Comparison of ENCODE assay signal across 21 mouse cellular contexts in genomic region chr12:79827735-79828134, GRCm38 (mm10).
DNase-seq lines count a peak whose midpoint lies in the region; ATAC-seq and TF ChIP-seq lines count a peak whose summit lies in the region.
"Had no signal": no experiment of that assay in that cellular context is flagged by ENCODE, and none has a peak within 500 bp of the region (broad histone marks: within the 10 kb centered on the region; RNA-seq: fewer than 3 reads in every experiment).

No protein-coding gene starts in this region.

- TF ChIP-seq CTCF in hindbrain, postnatal 0 days (IDR thresholded peaks at IDR 0.05; ENCODE audit: low read depth): no peak

- WGBS in hindbrain, embryonic 12.5 days: 63% methylated on average over 4 of the region's 4 CpGs
- 65% methylated on average over 4 of the region's 4 CpGs for WGBS in hindbrain, postnatal 0 days
- 75% methylated on average over 4 of the region's 4 CpGs for WGBS in midbrain, embryonic 10.5 days
- WGBS in midbrain, embryonic 15.5 days: 64% methylated on average over 4 of the region's 4 CpGs

- DNase-seq in heart, adult 18-20 months: peak; percentile 33 to 46
- DNase-seq in heart, postnatal 4 days: no peak
- DNase-seq in hindbrain, postnatal 0 days (ENCODE audit: low spot score): no peak
- no peak for DNase-seq in midbrain, embryonic 10.5 days (ENCODE audit: low spot score)
- DNase-seq in adrenal gland, adult 18-20 months (ENCODE audit: low spot score in 2 of 2): no peak
- DNase-seq: adrenal gland, postnatal 25 days; cerebellum, adult 11 months; cerebellum, postnatal 10 days; forebrain, postnatal 0 days; lung, adult 2 months; right cerebral cortex, postnatal 4 days; thymus, postnatal 14 days had no signal

- H3K4me1 ChIP-seq in hindbrain, embryonic 12.5 days: peaks cover 22% of the 10 kb centered on the region
- H3K4me1 ChIP-seq in hindbrain, postnatal 0 days (ENCODE audit: insufficient read depth, low read length): no peaks in the 10 kb centered on the region
- peaks cover 50% of the 10 kb centered on the region for H3K4me1 ChIP-seq in midbrain, embryonic 10.5 days
- H3K4me1 ChIP-seq in midbrain, embryonic 15.5 days: no peaks in the 10 kb centered on the region

- no peaks in the 10 kb centered on the region for H3K36me3 ChIP-seq in hindbrain, embryonic 12.5 days
- no peaks in the 10 kb centered on the region for H3K36me3 ChIP-seq in hindbrain, postnatal 0 days (ENCODE audit: insufficient read depth, low read length)
- H3K36me3 ChIP-seq in midbrain, embryonic 10.5 days: no peaks in the 10 kb centered on the region
- H3K36me3 ChIP-seq in midbrain, embryonic 15.5 days (replicated peaks): no peaks in the 10 kb centered on the region
- H3K36me3 ChIP-seq: embryonic facial prominence, embryonic 13.5 days; G1E; limb, embryonic 12.5 days; liver, embryonic 12.5 days had no signal

- no peak overlapping the region for H3K4me2 ChIP-seq in hindbrain, embryonic 12.5 days (replicated peaks)
- H3K4me2 ChIP-seq in hindbrain, postnatal 0 days (ENCODE audit: low read depth, low read length): no peak overlapping the region
- no peak overlapping the region for H3K4me2 ChIP-seq in midbrain, embryonic 15.5 days
- H3K4me2 ChIP-seq: embryonic facial prominence, embryonic 13.5 days; limb, embryonic 12.5 days; liver, embryonic 12.5 days had no signal

- no peak overlapping the region for H3K4me3 ChIP-seq in hindbrain, embryonic 12.5 days
- no peak overlapping the region for H3K4me3 ChIP-seq in hindbrain, postnatal 0 days (ENCODE audit: low read length)
- H3K4me3 ChIP-seq in midbrain, embryonic 10.5 days: no peak overlapping the region
- H3K4me3 ChIP-seq in midbrain, embryonic 15.5 days: no peak overlapping the region
- H3K4me3 ChIP-seq: embryonic facial prominence, embryonic 13.5 days; limb, embryonic 12.5 days; liver, embryonic 12.5 days had no signal

- H3K9me3 ChIP-seq in hindbrain, embryonic 12.5 days (replicated peaks): no peaks in the 10 kb centered on the region
- H3K9me3 ChIP-seq in hindbrain, postnatal 0 days (ENCODE audit: low read length): no peaks in the 10 kb centered on the region
- H3K9me3 ChIP-seq in midbrain, embryonic 10.5 days (replicated peaks): no peaks in the 10 kb centered on the region
- H3K9me3 ChIP-seq in midbrain, embryonic 15.5 days: no peaks in the 10 kb centered on the region
- H3K9me3 ChIP-seq: embryonic facial prominence, embryonic 13.5 days; G1E; limb, embryonic 12.5 days; liver, embryonic 12.5 days had no signal

- peaks cover 4% of the 10 kb centered on the region; the same call in 1 of the 2 replicates for H3K27me3 ChIP-seq in hindbrain, embryonic 12.5 days
- no peaks in the 10 kb centered on the region for H3K27me3 ChIP-seq in hindbrain, postnatal 0 days (ENCODE audit: insufficient read depth, low read length)
- H3K27me3 ChIP-seq in midbrain, embryonic 10.5 days (ENCODE audit: low read depth, poor library complexity, severe bottlenecking): no peaks in the 10 kb centered on the region
- no peaks in the 10 kb centered on the region for H3K27me3 ChIP-seq in midbrain, embryonic 15.5 days (replicated peaks)
- H3K27me3 ChIP-seq: embryonic facial prominence, embryonic 13.5 days; limb, embryonic 12.5 days; liver, embryonic 12.5 days had no signal

- H3K27ac ChIP-seq in hindbrain, embryonic 12.5 days: 0 out of 2 replicates have a peak overlapping the region, but pooled peaks have one; percentile 17
- no peak overlapping the region for H3K27ac ChIP-seq in hindbrain, postnatal 0 days
- peak overlapping the region; percentile 63; the same call in 1 of the 2 replicates for H3K27ac ChIP-seq in midbrain, embryonic 10.5 days (replicated peaks)
- no peak overlapping the region for H3K27ac ChIP-seq in midbrain, embryonic 15.5 days
- H3K27ac ChIP-seq: embryonic facial prominence, embryonic 13.5 days; kidney, postnatal 0 days; limb, embryonic 12.5 days; liver, embryonic 12.5 days had no signal

- no peak overlapping the region for H3K9ac ChIP-seq in hindbrain, embryonic 12.5 days
- no peak overlapping the region for H3K9ac ChIP-seq in hindbrain, postnatal 0 days (replicated peaks; ENCODE audit: low read length)
- no peak overlapping the region for H3K9ac ChIP-seq in midbrain, embryonic 15.5 days
- H3K9ac ChIP-seq: embryonic facial prominence, embryonic 13.5 days; forebrain, postnatal 0 days; limb, embryonic 12.5 days; liver, embryonic 12.5 days had no signal

- no peak for ATAC-seq in hindbrain, embryonic 12.5 days (ENCODE audit: low FRiP score)
- no peak for ATAC-seq in hindbrain, postnatal 0 days
- ATAC-seq in midbrain, embryonic 15.5 days (replicated peaks): no peak
- ATAC-seq in megakaryocyte progenitor cell, adult 5-6 weeks (replicated peaks; ENCODE audit: poor library complexity): peak; percentile 12; the same call in 1 of the 2 replicates
- ATAC-seq: forebrain, postnatal 0 days; inflammation-experienced regulatory T-cells, adult 6 months had no signal

Comparison
In these comparisons a context has a peak if more than half of its experiments do, and no peak if none do; other contexts are left out.
1. DNase-seq: peak in heart, adult 18-20 months (2 of 2); none in heart, postnatal 4 days (single experiment), hindbrain, postnatal 0 days (single experiment), midbrain, embryonic 10.5 days (single experiment) and adrenal gland, adult 18-20 months (0 of 2).
2. H3K27ac ChIP-seq: peak in hindbrain, embryonic 12.5 days (single experiment) and midbrain, embryonic 10.5 days (single experiment); none in hindbrain, postnatal 0 days (single experiment) and midbrain, embryonic 15.5 days (single experiment).